Mouse (Mus musculus) inflammation-experienced regulatory T-cells, adult 6 months (primary cell): ENCODE results near the gene Fth1. TPM values are rescaled to one million over a fixed set of nuclear protein-coding genes. Genes with fewer than 3 reads are reported as not detected.
"Not testable (repeated sequence)": the region's sequence is repeated elsewhere in the genome, so short reads cannot be mapped to it uniquely, and the experiment has no call there.

ENCODE experiments used
- ATAC-seq: one replicate; pipeline ENCODE4 v1.8.0; 2017
- polyA plus RNA-seq, 3 experiments: library from polyadenylated mRNA; unstranded; fragments of 100-300 nt; shearing (Covaris generic); gene quantifications; one replicate each; pipeline ENCODE4 v1.2.1; 2017

The Fth1 gene
- polyA plus RNA-seq, 3 experiments from 2014 or later = 1,678 to 2,599 (median 2,226) TPM

GRCm38 (mm10) chr19:9964205-9964916 lies 16.0 kb upstream of the Fth1 start:
- no peak for ATAC-seq

- ATAC-seq = no peak
Measured at GRCm38 (mm10) chr19:9966096-9966867, 14.1 kb upstream of the Fth1 start.

GRCm38 (mm10) chr19:9968081-9968787 lies 12.2 kb upstream of the Fth1 start:
- ATAC-seq = no peak

GRCm38 (mm10) chr19:9974853-9975252 lies 5.5 kb upstream of the Fth1 start:
- ATAC-seq = not testable (repeated sequence)

- ATAC-seq = no peak
Measured at GRCm38 (mm10) chr19:9977085-9977484, 3.3 kb upstream of the Fth1 start.

GRCm38 (mm10) chr19:9978431-9978951 lies 1.9 kb upstream of the Fth1 start:
- ATAC-seq = no peak

- ATAC-seq = no peak
Measured at GRCm38 (mm10) chr19:9979156-9979555, 1.2 kb upstream of the Fth1 start.

GRCm38 (mm10) chr19:9981621-9982020 lies 1.2 kb downstream of the Fth1 start:
- ATAC-seq = no peak

- ATAC-seq = peak; percentile 92
Measured at GRCm38 (mm10) chr19:9982151-9982851, 1.9 kb downstream of the Fth1 start.

GRCm38 (mm10) chr19:9982852-9983542 lies 2.6 kb downstream of the Fth1 start:
- peak; percentile 49 for ATAC-seq

GRCm38 (mm10) chr19:9984111-9985055 lies 4.0 kb downstream of the Fth1 start:
- ATAC-seq = no peak

- no peak for ATAC-seq
Measured at GRCm38 (mm10) chr19:9985190-9985899, 4.9 kb downstream of the Fth1 start.

GRCm38 (mm10) chr19:9985900-9986421 lies 5.6 kb downstream of the Fth1 start:
- ATAC-seq = no peak

GRCm38 (mm10) chr19:9987192-9987591 lies 6.8 kb downstream of the Fth1 start:
- ATAC-seq = no peak

GRCm38 (mm10) chr19:9987593-9987992 lies 7.2 kb downstream of the Fth1 start:
- ATAC-seq = no peak

GRCm38 (mm10) chr19:9989171-9989883 lies 8.9 kb downstream of the Fth1 start:
- ATAC-seq = peak; percentile 40

GRCm38 (mm10) chr19:9989884-9990256 lies 9.5 kb downstream of the Fth1 start:
- ATAC-seq = no peak

- ATAC-seq = peak; percentile 66
Measured at GRCm38 (mm10) chr19:9991304-9991703, 10.9 kb downstream of the Fth1 start.
